Mouse (Mus musculus) lung, embryonic 15.5 days (tissue): ENCODE results near the gene Pde4d. TPM values are rescaled to one million over a fixed set of nuclear protein-coding genes. Genes with fewer than 3 reads are reported as not detected.

Experiments used
- ATAC-seq: fragments of 200-750 bp; cut with Nextera tagmentation; 2 replicates; pipeline ENCODE4 v1.8.0; 2017; ENCODE audit warnings: moderate number of reproducible peaks, borderline replicate concordance; ENCODE audit not compliant: low FRiP score, low TSS enrichment; ENCODE audit errors: extremely low read depth
- H3K27ac ChIP-seq: fragments of 300-500 bp; sonication (generic); 2 replicates; pipeline ENCODE4 v1.5.1; 2015; ENCODE audit warnings: moderate library complexity, mild to moderate bottlenecking, inconsistent platforms
- H3K27me3 ChIP-seq: fragments of 300-500 bp; sonication (generic); 2 replicates; pipeline ENCODE4 v1.6.1; 2015; ENCODE audit warnings: inconsistent platforms
- H3K36me3 ChIP-seq: fragments of 300-500 bp; sonication (generic); 2 replicates; pipeline ENCODE4 v1.6.1; 2015; ENCODE audit warnings: inconsistent platforms
- H3K4me1 ChIP-seq: fragments of 300-500 bp; sonication (generic); 2 replicates; pipeline ENCODE4 v1.6.1; 2015; ENCODE audit warnings: inconsistent platforms
- H3K4me2 ChIP-seq: fragments of 300-500 bp; sonication (generic); 2 replicates; pipeline ENCODE4 v1.6.1; 2015; ENCODE audit warnings: inconsistent platforms, mild to moderate bottlenecking, moderate library complexity
- H3K4me3 ChIP-seq: fragments of 300-500 bp; sonication (generic); 2 replicates; pipeline ENCODE4 v1.5.1; 2015; ENCODE audit warnings: mild to moderate bottlenecking, inconsistent platforms
- H3K9ac ChIP-seq: fragments of 300-500 bp; sonication (generic); 2 replicates; pipeline ENCODE4 v1.6.1; 2015; ENCODE audit warnings: inconsistent platforms
- H3K9me3 ChIP-seq: fragments of 300-500 bp; sonication (generic); 2 replicates; pipeline ENCODE4 v1.6.1; 2016; ENCODE audit warnings: inconsistent platforms
- WGBS: fragments of 180-500 bp; shearing (Covaris S2); methylation state at CpG from one replicate; pipeline ENCODE4 v1.1.7; 2015; 5-methylcytosine and 5-hydroxymethylcytosine counted together
- polyA plus RNA-seq: library from polyadenylated mRNA; unstranded; fragments of >200 nt; fragmentation: Nextera tagmentation; extraction: Ambion mirVana; gene quantifications from 2 replicates; pipeline ENCODE4 v1.2.1, GENCODE M21; 2015

Gene Pde4d
- polyA plus RNA-seq, 1 experiment from 2014 or later: 18.2 TPM

- no peaks in the 10 kb centered on the region for H3K4me1 ChIP-seq
- no peak overlapping the region for H3K4me2 ChIP-seq
- H3K4me3 ChIP-seq: no peak overlapping the region
- no peak overlapping the region for H3K27ac ChIP-seq
- 52% methylated on average over 10 of the region's 10 CpGs for WGBS
- no peaks in the 10 kb centered on the region for H3K36me3 ChIP-seq
- ATAC-seq: no peak
- no peak overlapping the region for H3K9ac ChIP-seq
- no peaks in the 10 kb centered on the region for H3K9me3 ChIP-seq
- no peaks in the 10 kb centered on the region for H3K27me3 ChIP-seq
Observed at GRCm38 (mm10) chr13:108654026-108654723, 204.4 kb downstream of the Pde4d start.

GRCm38 (mm10) chr13:108666579-108666978, 216.8 kb downstream of the Pde4d start:
- H3K27me3 ChIP-seq: no peaks in the 10 kb centered on the region
- H3K27ac ChIP-seq: no peak overlapping the region
- H3K9ac ChIP-seq: no peak overlapping the region
- H3K4me2 ChIP-seq: no peak overlapping the region
- H3K4me1 ChIP-seq: no peaks in the 10 kb centered on the region
- H3K4me3 ChIP-seq: no peak overlapping the region
- H3K9me3 ChIP-seq: no peaks in the 10 kb centered on the region
- ATAC-seq: no peak
- no peaks in the 10 kb centered on the region for H3K36me3 ChIP-seq

DNA sequence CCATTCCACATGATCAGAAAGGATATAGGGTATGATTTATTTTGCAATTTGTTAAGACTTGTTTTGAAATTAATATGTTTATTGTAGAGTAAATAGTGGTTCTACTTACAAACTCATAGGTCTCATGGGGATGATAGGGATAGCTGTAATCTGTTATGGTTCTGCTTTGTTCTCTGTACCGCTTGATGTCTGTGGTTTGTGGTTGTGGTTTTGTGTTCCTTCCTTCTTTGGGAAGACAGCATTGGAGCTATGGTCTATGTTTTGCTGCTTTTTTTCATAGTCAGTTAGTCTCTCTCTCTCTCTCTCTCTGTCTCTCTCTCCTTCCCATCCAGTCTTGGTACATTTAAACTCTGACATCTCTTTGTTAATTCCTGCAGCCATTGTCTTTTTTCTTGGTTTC, 217.3 kb downstream of the Pde4d start:
- no peaks in the 10 kb centered on the region for H3K9me3 ChIP-seq
- H3K36me3 ChIP-seq: no peaks in the 10 kb centered on the region
- no peak overlapping the region for H3K27ac ChIP-seq
- H3K9ac ChIP-seq: no peak overlapping the region
- no peak overlapping the region for H3K4me2 ChIP-seq
- no peak for ATAC-seq
- H3K4me1 ChIP-seq: no peaks in the 10 kb centered on the region
- H3K4me3 ChIP-seq: no peak overlapping the region
- H3K27me3 ChIP-seq: no peaks in the 10 kb centered on the region
- 97% methylated on average over 1 of the region's 1 CpGs for WGBS

DNA sequence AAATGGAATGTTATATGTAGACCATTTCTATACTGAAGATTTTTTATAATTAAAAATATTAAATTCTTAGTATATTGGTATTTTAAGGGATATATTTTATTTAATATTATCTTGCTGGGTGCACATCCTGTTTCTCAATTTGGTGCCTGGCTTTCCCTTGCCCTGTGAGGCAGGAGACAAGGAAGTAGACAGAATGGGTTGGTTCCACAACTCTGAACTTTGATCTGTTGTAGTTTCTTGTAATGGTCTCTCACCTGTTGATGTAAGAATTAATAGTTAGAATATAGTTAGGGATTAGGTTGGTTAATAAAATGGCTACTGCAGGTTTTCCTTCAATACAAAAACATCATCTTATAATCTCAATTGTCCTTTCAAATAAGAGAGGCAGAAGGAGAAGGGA, 227.3 kb downstream of the Pde4d start:
- H3K9me3 ChIP-seq: no peaks in the 10 kb centered on the region
- H3K4me3 ChIP-seq: no peak overlapping the region
- H3K36me3 ChIP-seq: no peaks in the 10 kb centered on the region
- no peak overlapping the region for H3K4me2 ChIP-seq
- no peaks in the 10 kb centered on the region for H3K27me3 ChIP-seq
- no peak overlapping the region for H3K9ac ChIP-seq
- ATAC-seq: no peak
- no peaks in the 10 kb centered on the region for H3K4me1 ChIP-seq
- no peak overlapping the region for H3K27ac ChIP-seq

GRCm38 (mm10) chr13:108683018-108683417, 233.3 kb downstream of the Pde4d start:
- no peaks in the 10 kb centered on the region for H3K36me3 ChIP-seq
- no peaks in the 10 kb centered on the region for H3K27me3 ChIP-seq
- H3K4me3 ChIP-seq: no peak overlapping the region
- whole genome bisulfite sequencing: 86% methylated on average over 4 of the region's 4 CpGs
- no peaks in the 10 kb centered on the region for H3K4me1 ChIP-seq
- H3K9ac ChIP-seq: no peak overlapping the region
- H3K9me3 ChIP-seq: no peaks in the 10 kb centered on the region
- H3K4me2 ChIP-seq: no peak overlapping the region
- no peak overlapping the region for H3K27ac ChIP-seq
- no peak for ATAC-seq

GRCm38 (mm10) chr13:108685817-108686216, 236.1 kb downstream of the Pde4d start:
- Histone ChIP-seq H3K27ac (no peak overlapping the region), H3K4me2 (no peak overlapping the region), H3K9ac (no peak overlapping the region), H3K36me3 (no peaks in the 10 kb centered on the region), H3K9me3 (no peaks in the 10 kb centered on the region), H3K4me1 (no peaks in the 10 kb centered on the region), H3K27me3 (no peaks in the 10 kb centered on the region), H3K4me3 (no peak overlapping the region)
- ATAC-seq: no peak
- WGBS: 71% methylated on average over 7 of the region's 7 CpGs

DNA sequence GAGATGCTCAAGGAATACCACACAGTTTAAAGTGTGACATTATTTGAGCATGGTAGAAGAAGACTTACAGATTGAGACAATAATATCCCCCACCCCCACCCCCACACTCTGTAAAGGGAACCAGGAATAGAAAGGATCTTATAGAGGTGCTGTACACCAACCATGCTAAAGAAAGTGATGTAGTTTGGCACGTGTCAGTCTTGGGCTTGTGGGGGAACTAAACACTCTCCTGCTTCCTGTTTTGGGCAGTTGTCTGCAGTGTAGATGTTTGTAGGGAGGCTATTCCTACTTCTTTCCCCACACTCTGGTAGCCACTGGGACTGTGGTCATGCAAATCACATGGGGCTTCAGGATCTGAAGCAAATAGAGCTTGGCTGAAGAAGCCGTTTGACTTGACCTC, 236.5 kb downstream of the Pde4d start:
- Histone ChIP-seq H3K36me3 (no peaks in the 10 kb centered on the region), H3K9ac (no peak overlapping the region), H3K4me1 (no peaks in the 10 kb centered on the region), H3K27ac (no peak overlapping the region), H3K4me3 (no peak overlapping the region), H3K4me2 (no peak overlapping the region), H3K27me3 (no peaks in the 10 kb centered on the region), H3K9me3 (no peaks in the 10 kb centered on the region)
- no peak for ATAC-seq
- WGBS: 72% methylated on average over 2 of the region's 2 CpGs

GRCm38 (mm10) chr13:108686807-108687206, 237.1 kb downstream of the Pde4d start:
- no peaks in the 10 kb centered on the region for H3K9me3 ChIP-seq
- WGBS: 73% methylated on average over 4 of the region's 4 CpGs

DNA sequence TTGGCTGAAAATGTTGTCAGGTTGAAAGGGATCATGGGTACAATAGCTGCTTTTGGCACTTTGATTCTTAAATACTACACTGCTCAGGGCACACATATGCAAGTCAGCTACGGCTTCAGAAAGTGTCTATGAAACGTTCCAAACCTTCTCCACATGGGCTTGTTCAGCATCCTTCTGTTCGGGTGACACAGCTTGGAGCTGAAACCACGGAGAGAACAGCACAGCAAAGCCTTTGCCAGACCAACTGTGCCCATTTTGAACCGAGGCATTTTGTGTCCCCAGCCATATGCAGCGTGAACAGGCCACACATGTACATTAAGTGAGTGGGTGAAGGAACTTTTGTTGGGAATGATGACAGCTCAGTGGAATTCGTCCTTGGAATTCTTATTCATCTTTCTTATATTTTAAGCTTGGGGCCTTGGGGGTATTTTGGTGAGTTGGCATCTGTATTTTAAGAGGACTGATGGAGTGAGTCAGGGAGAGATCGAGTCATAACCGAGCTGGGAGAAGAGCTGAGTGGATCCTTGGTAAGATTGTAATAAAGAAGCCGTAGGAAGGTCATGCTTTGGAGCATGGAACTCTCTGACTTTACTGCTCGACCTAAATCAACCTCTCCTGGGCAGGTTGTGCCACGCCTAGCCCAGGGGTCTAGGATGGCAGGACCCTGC, 243.3 kb downstream of the Pde4d start:
- Histone ChIP-seq H3K9me3 (no peaks in the 10 kb centered on the region), H3K36me3 (no peaks in the 10 kb centered on the region), H3K4me2 (no peak overlapping the region), H3K9ac (no peak overlapping the region), H3K27me3 (no peaks in the 10 kb centered on the region), H3K4me1 (no peaks in the 10 kb centered on the region), H3K27ac (no peak overlapping the region), H3K4me3 (no peak overlapping the region)
- no peak for ATAC-seq
- WGBS: 78% methylated on average over 12 of the region's 12 CpGs

More at GRCm38 (mm10) chr13:108686807-108687206, 237.1 kb downstream of the Pde4d start:
- Histone ChIP-seq H3K36me3 (no peaks in the 10 kb centered on the region), H3K4me1 (no peaks in the 10 kb centered on the region), H3K9ac (no peak overlapping the region), H3K27ac (no peak overlapping the region), H3K27me3 (no peaks in the 10 kb centered on the region), H3K4me3 (no peak overlapping the region), H3K4me2 (no peak overlapping the region)
- ATAC-seq: no peak

GRCm38 (mm10) chr13:108705441-108705840, 255.7 kb downstream of the Pde4d start:
- no peak for ATAC-seq
- Histone ChIP-seq H3K27me3 (no peaks in the 10 kb centered on the region), H3K36me3 (no peaks in the 10 kb centered on the region), H3K4me2 (no peak overlapping the region), H3K9me3 (no peaks in the 10 kb centered on the region), H3K27ac (no peak overlapping the region), H3K4me3 (no peak overlapping the region), H3K4me1 (no peaks in the 10 kb centered on the region), H3K9ac (no peak overlapping the region)
- WGBS: 85% methylated on average over 4 of the region's 4 CpGs

DNA sequence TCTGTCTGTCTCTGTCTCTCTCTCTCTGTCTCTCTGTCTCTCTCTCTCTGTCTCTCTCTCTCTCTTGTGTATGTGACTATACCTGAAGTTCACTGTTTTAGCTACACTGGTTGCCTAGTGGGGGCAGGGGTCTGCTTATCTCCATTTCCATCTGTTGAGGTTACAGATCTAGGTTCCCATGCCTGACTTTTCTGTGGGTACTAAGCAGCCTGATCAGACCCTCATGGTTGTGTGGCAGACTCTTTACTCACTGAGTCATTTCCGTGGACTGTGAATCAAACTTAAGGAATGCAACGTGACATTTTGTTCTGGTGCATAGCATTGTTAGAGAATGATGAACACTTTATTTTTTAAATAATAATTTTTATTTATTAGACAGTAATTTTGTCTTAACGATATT, 264.3 kb downstream of the Pde4d start:
- no peak overlapping the region for H3K4me2 ChIP-seq
- WGBS: 70% methylated on average over 3 of the region's 3 CpGs
- no peaks in the 10 kb centered on the region for H3K4me1 ChIP-seq

DNA sequence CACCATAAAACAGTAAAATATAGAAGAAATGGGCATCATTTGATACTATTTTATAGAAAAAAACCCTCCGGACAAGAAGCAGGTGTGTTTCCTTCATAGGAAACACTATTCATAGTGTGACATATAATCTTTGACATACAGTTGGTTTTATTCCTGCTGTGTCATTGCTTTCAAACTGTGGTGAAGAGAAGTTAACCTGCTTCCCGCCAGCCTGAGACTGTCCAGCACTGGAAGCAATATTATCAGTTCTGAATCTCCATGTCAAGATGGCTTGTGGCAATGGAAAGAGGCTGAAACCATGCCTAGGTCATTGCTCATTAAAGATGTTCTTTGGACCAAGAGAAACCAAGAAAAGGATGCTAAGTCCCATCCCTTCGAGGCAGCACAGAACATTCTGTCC, 265.3 kb downstream of the Pde4d start:
- H3K4me1 ChIP-seq: no peaks in the 10 kb centered on the region
- H3K4me2 ChIP-seq: no peak overlapping the region
- no peaks in the 10 kb centered on the region for H3K27me3 ChIP-seq
- WGBS: 84% methylated on average over 3 of the region's 3 CpGs
- H3K36me3 ChIP-seq: no peaks in the 10 kb centered on the region
- no peak overlapping the region for H3K9ac ChIP-seq
- ATAC-seq: no peak
- H3K9me3 ChIP-seq: no peaks in the 10 kb centered on the region
- H3K27ac ChIP-seq: no peak overlapping the region
- no peak overlapping the region for H3K4me3 ChIP-seq

More for the DNA sequence above, 264.3 kb downstream of the Pde4d start:
- Histone ChIP-seq H3K9me3 (no peaks in the 10 kb centered on the region), H3K9ac (no peak overlapping the region), H3K27ac (no peak overlapping the region), H3K4me3 (no peak overlapping the region), H3K27me3 (no peaks in the 10 kb centered on the region), H3K36me3 (no peaks in the 10 kb centered on the region)
- ATAC-seq: no peak
